Mouse (Mus musculus) lung, postnatal 25 days (tissue): ENCODE measurements around the gene Hist2h2bb.
"Not testable (repeated sequence)": the region's sequence is repeated elsewhere in the genome, so short reads cannot be mapped to it uniquely, and the experiment has no call there.

Experiments
- DNase-seq: peaks from one replicate; pipeline ENCODE4 v3.0.0; 2022; ENCODE audit warnings: low spot score

Gene Hist2h2bb

DNA sequence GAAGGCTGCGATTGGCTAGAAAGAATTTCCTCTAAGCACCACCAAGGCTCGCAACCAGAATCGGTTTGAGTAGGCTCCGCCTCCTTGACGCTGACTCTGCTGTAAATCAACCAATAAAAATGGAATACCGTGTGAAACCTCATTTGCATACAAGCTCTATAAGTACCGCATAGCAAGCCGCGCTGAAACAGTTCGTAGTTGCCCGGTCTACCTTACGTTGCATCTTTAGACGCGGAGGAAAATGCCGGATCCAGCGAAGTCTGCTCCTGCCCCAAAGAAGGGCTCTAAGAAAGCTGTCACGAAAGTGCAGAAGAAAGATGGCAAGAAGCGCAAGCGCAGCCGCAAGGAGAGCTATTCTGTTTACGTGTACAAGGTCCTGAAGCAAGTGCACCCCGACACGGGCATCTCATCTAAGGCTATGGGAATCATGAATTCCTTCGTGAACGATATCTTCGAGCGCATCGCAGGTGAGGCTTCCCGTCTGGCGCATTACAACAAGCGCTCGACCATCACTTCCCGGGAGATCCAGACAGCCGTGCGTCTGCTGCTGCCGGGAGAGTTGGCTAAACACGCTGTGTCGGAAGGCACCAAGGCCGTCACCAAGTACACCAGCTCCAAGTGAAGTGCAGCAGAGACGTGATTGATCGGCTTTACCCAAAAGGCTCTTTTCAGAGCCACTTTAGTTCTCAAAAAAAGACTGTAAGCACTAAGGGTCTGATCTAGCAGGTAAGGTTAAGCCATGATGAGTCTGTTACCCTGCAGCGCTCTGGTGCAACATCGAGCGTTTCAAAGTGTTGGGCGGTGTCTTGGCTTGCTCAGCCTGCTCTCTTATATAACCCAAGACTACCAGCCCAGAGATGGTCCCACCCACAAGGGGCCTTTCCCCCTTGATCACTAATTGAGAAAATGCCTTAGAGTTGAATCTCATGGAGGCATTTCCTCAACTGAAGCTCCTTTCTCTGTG is at the start of gene Hist2h2bb:
Gene Hist2h2bb, plus strand, starts transcription at position 242 of the 964 bp plus-strand sequence.
- DNase-seq, result peak; percentile 97

DNA sequence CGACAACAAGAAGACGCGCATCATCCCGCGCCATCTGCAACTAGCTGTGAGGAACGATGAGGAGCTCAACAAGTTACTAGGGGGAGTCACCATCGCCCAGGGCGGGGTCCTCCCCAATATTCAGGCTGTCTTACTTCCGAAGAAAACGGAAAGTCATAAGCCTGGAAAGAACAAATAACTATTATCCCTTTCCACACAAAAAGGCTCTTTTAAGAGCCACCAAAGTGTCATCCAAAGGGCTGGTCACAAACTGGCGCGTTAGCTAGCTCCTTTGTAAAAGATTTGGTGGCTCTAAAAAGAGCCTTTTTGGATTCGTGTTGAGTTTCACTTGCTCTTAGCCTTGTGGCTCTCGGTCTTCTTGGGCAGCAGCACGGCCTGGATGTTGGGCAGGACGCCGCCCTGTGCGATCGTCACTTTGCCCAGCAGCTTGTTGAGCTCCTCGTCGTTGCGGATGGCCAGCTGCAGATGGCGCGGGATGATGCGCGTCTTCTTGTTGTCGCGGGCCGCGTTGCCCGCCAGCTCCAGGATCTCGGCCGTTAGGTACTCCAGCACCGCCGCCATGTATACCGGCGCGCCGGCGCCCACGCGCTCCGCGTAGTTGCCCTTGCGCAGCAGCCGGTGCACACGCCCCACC is 49.3 kb upstream of the Hist2h2bb start:
- not testable (repeated sequence) for DNase-seq

GRCm38 (mm10) chr3:96220765-96221639 is 48.5 kb upstream of the Hist2h2bb start, which contains the start of the genes Hist2h2ac and Hist2h2be:
Gene Hist2h2ac (minus strand): TSS chr3:96220880.
Gene Hist2h2be (plus strand): TSS chr3:96221119.
- DNase-seq, result peak; percentile 96

GRCm38 (mm10) chr3:96221640-96222038 is 47.9 kb upstream of the Hist2h2bb start:
- DNase-seq, result no peak

DNA sequence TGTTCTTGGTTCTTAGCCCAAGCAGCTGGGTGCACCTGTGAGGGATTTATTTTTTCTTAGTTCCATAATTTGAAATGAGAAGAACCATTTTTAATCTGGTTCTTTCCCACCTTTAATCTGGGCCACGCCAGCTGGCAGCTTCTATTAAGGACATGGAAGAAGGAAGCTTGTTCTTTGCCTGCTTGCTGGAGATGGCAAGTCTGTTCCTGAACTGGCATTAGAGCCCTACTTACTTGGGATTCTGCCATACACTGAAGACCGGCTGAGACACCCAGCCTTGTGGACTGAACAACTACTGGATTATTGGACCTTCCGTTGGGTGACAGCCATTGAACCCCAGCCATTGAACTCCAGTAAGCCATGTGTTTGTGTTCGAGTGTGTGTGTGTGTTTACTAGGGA is 46.8 kb upstream of the Hist2h2bb start:
- DNase-seq, result no peak

DNA sequence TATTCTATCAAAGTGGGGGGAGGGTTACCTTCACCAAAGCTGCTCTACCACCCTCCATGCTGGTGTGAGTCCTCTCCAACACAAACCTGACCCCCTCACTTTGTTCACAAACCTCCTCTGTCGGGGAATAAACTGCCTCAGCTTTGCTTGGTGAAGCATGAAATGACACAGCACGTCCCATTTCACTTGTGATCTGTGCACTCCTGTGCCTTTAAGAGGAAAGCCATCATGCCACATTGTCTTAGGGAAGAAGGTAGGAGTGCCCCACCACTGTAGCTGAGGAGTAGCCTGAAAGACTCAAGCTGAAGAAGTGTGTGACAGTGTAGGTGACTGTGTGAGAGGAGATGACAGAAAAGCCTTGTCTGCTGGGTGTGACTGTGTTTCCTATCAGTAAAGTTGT is 44.1 kb upstream of the Hist2h2bb start:
- DNase-seq, result no peak

GRCm38 (mm10) chr3:96226695-96227648 is 42.6 kb upstream of the Hist2h2bb start:
- no peak for DNase-seq

DNA sequence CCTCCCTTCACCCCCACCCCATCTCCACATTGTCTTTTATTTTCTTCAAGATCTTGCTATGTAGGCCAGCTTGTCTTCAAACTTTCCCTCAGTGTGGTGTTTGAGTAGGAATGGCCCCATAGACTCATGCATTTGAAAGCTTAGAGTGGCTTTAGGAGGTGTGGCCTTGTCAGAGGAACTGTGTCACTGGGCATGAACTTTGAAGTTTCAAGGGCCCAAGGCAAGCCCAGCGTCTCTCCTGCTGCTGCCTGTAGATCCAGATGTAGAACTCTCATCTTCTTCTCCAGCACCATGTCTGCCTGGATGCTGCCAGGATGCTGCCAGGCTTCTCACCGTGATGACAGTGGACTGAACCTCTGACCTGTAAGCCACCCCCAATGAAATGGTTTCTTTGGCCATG is 40.7 kb upstream of the Hist2h2bb start:
- no peak for DNase-seq

GRCm38 (mm10) chr3:96230404-96230803 is 39.1 kb upstream of the Hist2h2bb start:
- DNase-seq, result no peak

DNA sequence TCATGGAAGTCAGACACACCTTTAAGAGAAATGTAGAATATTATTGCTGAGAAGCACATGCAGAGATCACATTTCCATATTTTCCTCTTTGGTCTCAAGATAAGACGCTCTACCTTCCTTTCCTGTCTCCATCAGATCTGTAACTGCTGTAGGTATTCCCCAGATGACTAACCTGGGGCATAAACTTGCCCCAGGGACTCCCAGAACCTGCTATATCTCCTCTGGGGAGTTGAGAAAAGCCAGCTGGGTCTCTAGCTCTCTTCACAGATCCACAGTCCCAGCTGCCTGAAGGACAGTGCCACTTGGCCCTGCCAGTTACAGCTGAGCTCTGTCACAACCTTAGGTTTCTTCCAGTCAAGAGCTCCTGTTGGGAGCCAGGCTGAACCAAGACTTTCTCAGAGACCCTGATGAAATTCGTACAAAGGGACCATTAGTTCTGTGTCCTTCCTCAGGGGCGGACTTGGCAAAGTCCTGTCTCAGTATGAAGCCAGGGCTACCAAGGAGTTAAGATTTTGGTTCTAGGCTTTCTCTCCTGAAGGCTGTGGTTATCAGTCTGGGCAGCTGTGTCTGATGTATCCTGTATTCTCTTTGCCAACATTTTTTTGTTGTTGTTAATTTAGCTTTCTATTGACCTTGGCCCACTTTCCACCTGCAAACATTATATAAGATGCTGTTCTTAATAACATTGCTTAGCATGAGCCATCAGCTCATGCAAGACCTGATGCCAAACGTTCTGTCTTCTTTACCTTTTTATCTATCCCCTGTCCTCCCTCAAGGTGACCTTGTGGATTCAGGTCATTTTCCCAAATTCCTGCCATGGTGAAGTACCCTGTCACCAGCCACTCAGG is 38.4 kb upstream of the Hist2h2bb start:
- DNase-seq, result no peak

- peak; percentile 76 for DNase-seq
Observed at GRCm38 (mm10) chr3:96231758-96232120, 37.8 kb upstream of the Hist2h2bb start.

DNA sequence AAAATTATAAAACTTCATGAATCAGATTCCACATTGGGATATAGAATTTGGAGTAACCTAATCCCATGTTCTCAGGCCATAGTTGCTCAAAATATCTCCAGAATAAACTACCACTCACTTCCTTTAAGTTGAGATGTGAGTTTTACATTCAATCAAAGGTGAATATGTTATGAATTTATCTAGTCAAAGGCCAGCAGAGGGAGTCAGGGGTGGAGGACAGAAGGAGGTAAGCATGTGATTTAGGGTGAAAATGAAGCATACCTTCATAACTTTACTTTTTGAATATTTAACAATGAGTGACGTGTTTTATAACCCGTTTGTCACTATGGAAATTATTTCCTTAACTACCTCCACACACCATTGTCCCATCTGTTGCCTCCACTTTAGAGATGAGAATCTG is 34.6 kb upstream of the Hist2h2bb start:
- no peak for DNase-seq

- no peak for DNase-seq
Observed at GRCm38 (mm10) chr3:96235836-96236235, 33.7 kb upstream of the Hist2h2bb start.

GRCm38 (mm10) chr3:96236834-96237334 is 32.7 kb upstream of the Hist2h2bb start:
- DNase-seq, result no peak

GRCm38 (mm10) chr3:96237335-96237903 is 32.1 kb upstream of the Hist2h2bb start:
- no peak for DNase-seq

GRCm38 (mm10) chr3:96237904-96238511 is 31.5 kb upstream of the Hist2h2bb start:
- no peak for DNase-seq

DNA sequence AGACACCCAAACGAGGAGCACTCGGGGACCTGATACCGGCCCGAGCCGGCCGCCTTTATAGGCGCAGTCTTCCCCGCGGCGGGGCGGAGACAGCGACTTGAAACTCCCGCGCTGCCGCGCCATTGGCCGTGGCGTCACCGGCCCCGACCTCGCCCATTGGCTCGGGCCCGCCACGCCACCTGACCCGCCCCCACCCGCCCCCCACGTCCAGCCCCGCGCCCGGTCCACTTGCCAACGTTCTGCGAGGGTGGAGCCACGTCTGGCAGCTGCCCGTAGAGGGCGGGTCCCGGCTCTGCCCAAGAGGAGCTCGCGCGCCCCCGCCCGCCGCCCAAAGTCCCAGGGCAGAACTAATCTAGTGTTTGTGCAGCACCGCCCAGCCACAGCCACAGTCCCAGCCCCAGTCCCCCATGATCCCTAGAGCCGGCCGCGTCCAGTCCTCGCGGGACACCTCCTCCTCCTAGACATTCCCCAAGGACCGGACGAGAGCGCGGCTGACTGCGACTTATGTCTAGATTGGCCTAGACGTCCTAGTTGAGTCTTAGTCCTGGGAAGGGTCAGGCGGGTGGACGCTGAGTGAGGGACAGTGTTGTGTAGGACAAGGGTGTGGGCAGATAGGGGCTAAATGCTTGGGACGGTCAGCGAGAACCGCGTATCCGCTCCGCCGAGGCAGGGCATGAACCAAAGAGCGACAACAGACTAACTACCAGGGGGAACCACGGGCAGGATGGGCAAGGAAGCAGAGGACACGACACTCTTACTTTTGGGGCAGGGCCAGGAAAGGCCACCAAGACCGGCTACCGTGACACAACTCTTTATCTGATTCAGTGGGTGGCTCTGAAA is 30.4 kb upstream of the Hist2h2bb start, which contains the start of gene Hist2h3c2:
Gene Hist2h3c2, minus strand, starts transcription at position 174 of the 840 bp plus-strand sequence.
- DNase-seq, result not testable (repeated sequence)
